Mouse (Mus musculus): ENCODE measurements around the gene Gipr. TPM values are rescaled to one million over a fixed set of nuclear protein-coding genes. Genes with fewer than 3 reads are reported as not detected.

Gipr gene
- 0.13 TPM in 1 of 2 replicates, not detected in the other for polyA plus RNA-seq (2021; fragmentation: Nextera tagmentation)
- long read RNA-seq, experiment 1, partial matches to known transcripts, result 0 of 1 reads
- long read RNA-seq, experiment 1, other reads (novel, unspliced or antisense), result 1 of 1 reads
- long read RNA-seq, experiment 2, partial matches to known transcripts, result 1 of 1 reads
- long read RNA-seq, experiment 2, other reads (novel, unspliced or antisense), result 0 of 1 reads

GRCm38 (mm10) chr7:19165656-19166423 is at the start of gene Gipr:
TSS of gene Gipr (minus strand) at chr7:19166127.

GRCm38 (mm10) chr7:19211996-19212755 is 46.2 kb upstream of the Gipr start, which contains the start of gene Gpr4:
TSS of gene Gpr4 (plus strand) at chr7:19212538.

DNA sequence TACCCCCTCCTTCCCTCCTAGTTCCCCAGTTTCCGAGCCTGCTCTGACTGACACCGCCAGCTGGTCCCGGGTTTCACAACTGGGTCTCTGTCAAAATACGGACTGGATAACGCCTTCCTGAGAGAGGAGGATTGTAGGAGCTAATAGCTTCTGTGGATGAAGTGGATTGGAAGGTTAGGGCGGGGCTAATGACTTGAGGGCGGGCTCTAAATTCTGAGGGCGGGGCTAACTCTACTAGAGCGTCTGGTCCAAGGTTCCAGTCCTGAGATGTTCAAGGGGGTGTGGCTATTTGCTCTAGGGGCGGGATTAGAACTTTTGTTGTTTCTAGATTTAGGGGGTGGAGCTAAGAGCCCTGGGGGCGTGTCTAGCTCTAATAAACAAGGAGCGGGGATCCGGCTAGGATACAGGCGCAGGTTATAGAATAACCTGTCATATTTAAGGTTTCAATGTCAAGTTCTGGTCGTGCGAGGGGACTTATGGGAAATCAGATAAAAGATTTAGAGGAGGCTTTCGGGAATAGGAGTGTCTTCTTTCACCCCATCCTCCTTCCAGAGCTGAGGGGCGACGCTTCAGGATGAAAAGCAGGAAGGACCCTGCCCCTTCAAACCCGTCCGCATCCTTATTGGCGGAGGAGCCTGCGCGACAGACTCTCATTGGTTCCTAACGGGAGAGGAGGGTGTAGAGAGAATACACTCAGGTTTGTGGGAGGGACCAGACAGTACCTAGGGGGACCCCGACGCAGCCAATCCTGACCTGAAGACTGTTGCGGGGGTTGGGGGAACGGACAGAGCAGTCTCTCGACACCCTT is 10.0 kb upstream of the Gipr start, which contains the start of gene Eml2:
Gene Eml2 (plus strand): TSS at position 714 of the 808 bp plus-strand sequence.

DNA sequence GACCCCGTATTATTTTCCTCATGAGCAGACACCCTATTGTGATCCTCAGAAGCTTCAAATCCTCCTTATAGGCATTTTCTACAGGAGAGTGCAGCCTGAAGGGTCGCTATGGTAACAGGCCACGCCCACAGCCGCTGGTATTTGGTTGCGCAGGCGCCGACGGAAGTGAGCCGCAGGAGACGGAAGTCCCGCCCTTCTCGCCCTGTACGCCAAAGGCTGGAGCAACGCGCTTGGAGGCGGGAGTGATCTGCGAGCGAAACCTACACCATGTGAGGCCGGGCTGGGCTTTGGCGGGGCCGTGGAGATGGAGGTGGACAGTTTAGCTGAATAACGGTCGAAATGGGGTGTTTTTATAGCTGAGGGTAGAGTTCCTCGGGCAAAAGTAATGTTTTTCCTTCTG is 16.3 kb downstream of the Gipr start, which contains the start of gene Snrpd2:
Gene Snrpd2 (plus strand): TSS at position 97 of the 400 bp plus-strand sequence.

GRCm38 (mm10) chr7:19148875-19149541 is 16.9 kb downstream of the Gipr start, which contains the start of gene Qpctl:
TSS of gene Qpctl (minus strand) at chr7:19149291.

GRCm38 (mm10) chr7:19119631-19120429 is 46.1 kb downstream of the Gipr start, which contains the start of gene Fbxo46:
TSS of gene Fbxo46 (plus strand) at chr7:19119859.

GRCm38 (mm10) chr7:19118028-19118771 is 47.7 kb downstream of the Gipr start, which contains the start of gene Gm4969:
TSS of gene Gm4969 (minus strand) at chr7:19118368.

Small RNA genes lying within 50 kb of the gene (microRNA-seq; reads per million reads assigned to microRNA genes)
- gene Mir330, result 12,472 reads per million, percentile 97 among the genes with 10 or more reads in this experiment

Other genes starting within 250 kb of the Gipr start
- gene Nova2, start 240.2 kb downstream of the Gipr start, polyA plus RNA-seq (2021; fragmentation: Nextera tagmentation), result 3.8 and 4.1 TPM in 2 replicates
- gene Nanos2, start 178.7 kb downstream of the Gipr start, polyA plus RNA-seq (2021; fragmentation: Nextera tagmentation), result not detected in 2 replicates
- 4.8 and 6.6 TPM in 2 replicates for gene Mypop, start 174.9 kb downstream of the Gipr start, polyA plus RNA-seq (2021; fragmentation: Nextera tagmentation)
- 6.9 and 8.8 TPM in 2 replicates for gene Irf2bp1, start 162.1 kb downstream of the Gipr start, polyA plus RNA-seq (2021; fragmentation: Nextera tagmentation)
- not detected in 2 replicates for gene Foxa3, start 142.6 kb downstream of the Gipr start, polyA plus RNA-seq (2021; fragmentation: Nextera tagmentation)
- 18.9 and 23.2 TPM in 2 replicates for gene Sympk, start 141.8 kb downstream of the Gipr start, polyA plus RNA-seq (2021; fragmentation: Nextera tagmentation)
- gene Rsph6a, start 111.4 kb downstream of the Gipr start, polyA plus RNA-seq (2021; fragmentation: Nextera tagmentation), result 0.23 and 0.24 TPM in 2 replicates
- gene Dmwd, start 89.9 kb downstream of the Gipr start, polyA plus RNA-seq (2021; fragmentation: Nextera tagmentation), result 22.3 and 22.4 TPM in 2 replicates
- 0.72 and 1.8 TPM in 2 replicates for gene Dmpk, start 82.3 kb downstream of the Gipr start, polyA plus RNA-seq (2021; fragmentation: Nextera tagmentation)
- gene Six5, start 71.5 kb downstream of the Gipr start, polyA plus RNA-seq (2021; fragmentation: Nextera tagmentation), result 0.28 and 0.30 TPM in 2 replicates
- gene Gm4969, start 47.8 kb downstream of the Gipr start, polyA plus RNA-seq (2021; fragmentation: Nextera tagmentation), result 0.10 and 0.23 TPM in 2 replicates
- gene Fbxo46, start 46.3 kb downstream of the Gipr start, polyA plus RNA-seq (2021; fragmentation: Nextera tagmentation), result 7.0 and 8.7 TPM in 2 replicates
- gene Qpctl, start 16.8 kb downstream of the Gipr start, polyA plus RNA-seq (2021; fragmentation: Nextera tagmentation), result 13.3 and 14.4 TPM in 2 replicates
- 129 and 137 TPM in 2 replicates for gene Snrpd2, start 16.4 kb downstream of the Gipr start, polyA plus RNA-seq (2021; fragmentation: Nextera tagmentation)
- 6.0 and 6.1 TPM in 2 replicates for gene Eml2, start 10.3 kb upstream of the Gipr start, polyA plus RNA-seq (2021; fragmentation: Nextera tagmentation)
- gene Gpr4, start 46.4 kb upstream of the Gipr start, polyA plus RNA-seq (2021; fragmentation: Nextera tagmentation), result 1.5 and 2.0 TPM in 2 replicates
- 34.8 and 38.3 TPM in 2 replicates for gene Opa3, start 62.2 kb upstream of the Gipr start, polyA plus RNA-seq (2021; fragmentation: Nextera tagmentation)
- 1.1 and 1.2 TPM in 2 replicates for gene Vasp, start 105.7 kb upstream of the Gipr start, polyA plus RNA-seq (2021; fragmentation: Nextera tagmentation)
- gene Ppm1n, start 113.9 kb upstream of the Gipr start, polyA plus RNA-seq (2021; fragmentation: Nextera tagmentation), result 0.09 and 0.19 TPM in 2 replicates
- gene Rtn2, start 116.5 kb upstream of the Gipr start, polyA plus RNA-seq (2021; fragmentation: Nextera tagmentation), result 20.0 and 22.4 TPM in 2 replicates
- gene Fosb, start 143.9 kb upstream of the Gipr start, polyA plus RNA-seq (2021; fragmentation: Nextera tagmentation), result 0.60 and 0.80 TPM in 2 replicates
- 52.8 and 71.7 TPM in 2 replicates for gene Ercc1, start 178.7 kb upstream of the Gipr start, polyA plus RNA-seq (2021; fragmentation: Nextera tagmentation)
- 14.0 and 14.6 TPM in 2 replicates for gene Cd3eap, start 193.4 kb upstream of the Gipr start, polyA plus RNA-seq (2021; fragmentation: Nextera tagmentation)
- 0.53 and 1.9 TPM in 2 replicates for gene Ppp1r13l, start 193.6 kb upstream of the Gipr start, polyA plus RNA-seq (2021; fragmentation: Nextera tagmentation)
- 3.7 and 3.8 TPM in 2 replicates for gene Ercc2, start 215.9 kb upstream of the Gipr start, polyA plus RNA-seq (2021; fragmentation: Nextera tagmentation)
- 1.3 and 1.8 TPM in 2 replicates for gene Klc3, start 238.0 kb upstream of the Gipr start, polyA plus RNA-seq (2021; fragmentation: Nextera tagmentation)
- not detected in 2 replicates for gene Ckm, start 238.6 kb upstream of the Gipr start, polyA plus RNA-seq (2021; fragmentation: Nextera tagmentation)